Mouse (Mus musculus): ENCODE results near the gene Tm7sf2. TPM values are rescaled to one million over a fixed set of nuclear protein-coding genes. Genes with fewer than 3 reads are reported as not detected.
A peak's percentile ranks its signal among the peaks of the same experiment; 100 is the strongest.

Gene Tm7sf2
- polyA plus RNA-seq, 1 experiment = 49.4 TPM

DNA sequence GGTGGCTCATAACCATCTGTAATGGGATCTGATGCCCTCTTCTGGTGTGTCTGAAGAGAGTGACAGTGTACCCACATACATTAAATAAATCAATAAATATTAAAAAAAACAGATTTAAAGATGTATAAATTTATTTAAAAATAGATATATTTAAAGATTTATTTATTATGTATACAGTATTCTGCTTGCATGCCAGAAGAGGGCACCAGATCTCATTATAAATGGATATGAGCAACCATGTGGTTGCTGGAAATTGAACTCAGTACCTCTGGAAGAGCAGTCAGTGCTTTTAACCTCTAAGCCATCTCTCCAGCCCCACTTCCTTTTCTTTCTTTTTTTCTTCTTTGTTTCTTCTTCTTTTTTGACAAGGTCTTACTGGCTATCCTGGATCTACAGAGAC, 28.2 kb downstream of the Tm7sf2 start:
- TF ChIP-seq CTCF (IDR thresholded peaks at IDR 0.05; ENCODE audit: extremely low read depth, insufficient read length, insufficient replicate concordance, low read depth, low read length) = no peak
- no peak for TF ChIP-seq POLR2A (IDR thresholded peaks at IDR 0.05; ENCODE audit: low read depth, low read length)

DNA sequence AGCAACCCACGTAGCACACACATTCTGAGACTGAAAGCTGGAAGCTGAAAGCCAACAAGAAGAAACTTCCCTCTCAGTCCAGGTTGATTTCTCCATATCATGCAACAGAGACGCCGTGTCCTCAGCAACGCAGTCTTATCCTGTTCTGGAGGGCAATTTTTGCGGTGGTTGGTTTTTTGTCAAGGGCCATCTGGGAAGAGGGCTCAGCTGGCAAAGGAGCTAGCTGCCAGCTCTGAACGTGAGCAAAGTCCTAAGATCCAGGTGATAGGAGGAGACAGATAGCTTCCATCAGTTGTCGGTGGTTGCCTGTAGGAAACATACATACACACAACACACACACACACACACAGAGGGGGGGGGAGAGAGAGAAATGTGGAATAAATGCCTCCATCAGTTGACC, 29.8 kb downstream of the Tm7sf2 start:
- peaks cover 21% of the 10 kb centered on the region for H3K4me1 ChIP-seq (ENCODE audit: control insufficient read depth, insufficient read depth, insufficient read length, low read length)
- no peaks in the 10 kb centered on the region for H3K27me3 ChIP-seq (ENCODE audit: control insufficient read depth, insufficient read depth, low read length)
- H3K27ac ChIP-seq (ENCODE audit: insufficient read depth, low read depth, low read length) = peak overlapping the region; percentile 57
- 43% methylated on average over 7 of the region's 7 CpGs for WGBS
- no peak for TF ChIP-seq POLR2A (IDR thresholded peaks at IDR 0.05; ENCODE audit: low read depth, low read length)
- TF ChIP-seq CTCF (IDR thresholded peaks at IDR 0.05; ENCODE audit: extremely low read depth, insufficient read length, insufficient replicate concordance, low read depth, low read length) = no peak
- H3K36me3 ChIP-seq (ENCODE audit: control insufficient read depth, insufficient read depth, low read length) = no peaks in the 10 kb centered on the region
- no peak overlapping the region for H3K4me3 ChIP-seq (ENCODE audit: low read depth, low read length)

More for the DNA sequence above, 28.2 kb downstream of the Tm7sf2 start:
- no peak overlapping the region for H3K4me3 ChIP-seq (ENCODE audit: low read depth, low read length)
- H3K36me3 ChIP-seq (ENCODE audit: control insufficient read depth, insufficient read depth, low read length) = no peaks in the 10 kb centered on the region
- no peaks in the 10 kb centered on the region for H3K27me3 ChIP-seq (ENCODE audit: control insufficient read depth, insufficient read depth, low read length)
- no peak overlapping the region for H3K27ac ChIP-seq (ENCODE audit: insufficient read depth, low read depth, low read length)
- H3K4me1 ChIP-seq (ENCODE audit: control insufficient read depth, insufficient read depth, insufficient read length, low read length) = peaks cover 21% of the 10 kb centered on the region

- H3K4me1 ChIP-seq (ENCODE audit: control insufficient read depth, insufficient read depth, insufficient read length, low read length) = peaks cover 25% of the 10 kb centered on the region
- H3K4me3 ChIP-seq (ENCODE audit: low read depth, low read length) = no peak overlapping the region
- peak overlapping the region; percentile 89 for H3K27ac ChIP-seq (ENCODE audit: insufficient read depth, low read depth, low read length)
- no peak for TF ChIP-seq POLR2A (IDR thresholded peaks at IDR 0.05; ENCODE audit: low read depth, low read length)
- no peak for TF ChIP-seq CTCF (IDR thresholded peaks at IDR 0.05; ENCODE audit: extremely low read depth, insufficient read length, insufficient replicate concordance, low read depth, low read length)
- H3K27me3 ChIP-seq (ENCODE audit: control insufficient read depth, insufficient read depth, low read length) = no peaks in the 10 kb centered on the region
- H3K36me3 ChIP-seq (ENCODE audit: control insufficient read depth, insufficient read depth, low read length) = no peaks in the 10 kb centered on the region
These were observed 30.5 kb downstream of the Tm7sf2 start for GRCm38 (mm10) chr19:6037695-6038094.

DNA sequence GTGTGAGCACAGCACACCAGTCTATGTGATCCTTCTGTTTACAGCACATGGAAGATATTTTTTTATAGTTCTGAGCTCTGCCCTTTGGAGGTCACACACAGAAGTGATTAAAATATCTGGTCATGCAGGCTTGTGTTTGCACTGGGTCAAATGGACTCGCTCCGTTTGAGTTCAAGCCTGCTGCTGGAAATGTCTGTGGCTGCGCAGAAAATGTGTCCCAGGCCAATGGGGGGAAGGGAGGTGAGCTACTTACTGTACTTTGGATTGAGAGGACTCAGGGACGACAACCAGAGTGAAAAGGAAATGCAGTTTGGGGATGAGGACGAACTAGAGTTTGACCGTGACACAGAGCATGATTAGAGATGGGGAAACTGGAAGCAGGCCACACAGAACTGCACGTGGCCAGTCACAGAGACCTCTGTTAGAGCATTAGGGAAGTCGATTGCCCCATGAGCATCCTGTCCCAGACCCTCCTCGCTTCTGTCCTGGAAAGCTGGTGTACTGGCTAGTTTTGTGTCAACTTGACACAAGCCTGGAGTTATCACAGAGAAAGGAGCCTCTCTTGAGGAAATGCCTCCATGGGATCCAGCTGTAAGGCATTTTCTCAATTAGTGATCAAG, 32.1 kb downstream of the Tm7sf2 start:
- WGBS = 26% methylated on average over 9 of the region's 9 CpGs
- no peak for TF ChIP-seq CTCF (IDR thresholded peaks at IDR 0.05; ENCODE audit: extremely low read depth, insufficient read length, insufficient replicate concordance, low read depth, low read length)
- no peak for TF ChIP-seq POLR2A (IDR thresholded peaks at IDR 0.05; ENCODE audit: low read depth, low read length)
- Histone ChIP-seq H3K27ac (ENCODE audit: insufficient read depth, low read depth, low read length) (peak overlapping the region; percentile 53), H3K27me3 (ENCODE audit: control insufficient read depth, insufficient read depth, low read length) (no peaks in the 10 kb centered on the region), H3K4me1 (ENCODE audit: control insufficient read depth, insufficient read depth, insufficient read length, low read length) (peaks cover 31% of the 10 kb centered on the region), H3K36me3 (ENCODE audit: control insufficient read depth, insufficient read depth, low read length) (no peaks in the 10 kb centered on the region), H3K4me3 (ENCODE audit: low read depth, low read length) (no peak overlapping the region)

DNA sequence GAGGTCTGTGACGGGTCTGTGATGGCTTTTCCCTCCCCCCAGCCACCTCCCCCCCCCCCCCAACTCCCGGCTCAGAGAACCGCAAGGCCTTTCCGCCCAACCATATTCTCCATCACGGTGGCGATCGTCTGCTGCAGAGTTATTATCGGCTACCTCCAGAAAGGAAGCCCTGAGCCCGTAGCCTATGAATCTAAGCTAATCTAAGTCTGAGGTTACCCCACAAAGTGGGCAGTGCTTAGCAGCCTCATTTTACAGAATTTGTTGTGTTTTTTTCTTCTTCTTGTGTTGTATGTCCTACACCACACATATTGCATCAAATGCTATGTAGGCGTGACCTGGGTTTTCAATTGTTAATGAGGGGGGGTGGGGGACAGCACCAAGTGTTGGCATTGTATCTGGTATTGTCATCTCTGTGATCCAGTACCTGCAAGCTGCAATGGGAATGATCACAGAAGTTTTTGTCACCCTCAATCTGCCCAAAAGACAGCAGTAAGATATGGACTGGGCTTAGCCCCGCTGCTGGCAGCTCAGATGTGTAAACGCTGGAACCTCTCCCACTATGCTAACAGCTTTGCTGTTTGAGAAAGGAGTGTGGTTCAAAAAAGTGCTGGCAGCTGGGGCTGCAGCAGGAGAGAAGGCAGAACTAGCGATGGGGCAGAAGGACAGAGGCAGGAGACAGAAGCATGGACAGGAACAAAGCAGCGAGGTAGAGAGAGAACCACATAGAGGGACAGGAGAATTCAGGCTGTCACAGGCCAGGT, 37.5 kb downstream of the Tm7sf2 start:
- Histone ChIP-seq H3K4me1 (ENCODE audit: control insufficient read depth, insufficient read depth, insufficient read length, low read length) (peaks cover 23% of the 10 kb centered on the region; the same call in 1 of the 2 replicates), H3K27me3 (ENCODE audit: control insufficient read depth, insufficient read depth, low read length) (no peaks in the 10 kb centered on the region), H3K27ac (ENCODE audit: insufficient read depth, low read depth, low read length) (no peak overlapping the region), H3K36me3 (ENCODE audit: control insufficient read depth, insufficient read depth, low read length) (no peaks in the 10 kb centered on the region), H3K4me3 (ENCODE audit: low read depth, low read length) (no peak overlapping the region)
- WGBS = 72% methylated on average over 14 of the region's 14 CpGs
- TF ChIP-seq CTCF (IDR thresholded peaks at IDR 0.05; ENCODE audit: extremely low read depth, insufficient read length, insufficient replicate concordance, low read depth, low read length) (no peak), POLR2A (IDR thresholded peaks at IDR 0.05; ENCODE audit: low read depth, low read length) (no peak)

DNA sequence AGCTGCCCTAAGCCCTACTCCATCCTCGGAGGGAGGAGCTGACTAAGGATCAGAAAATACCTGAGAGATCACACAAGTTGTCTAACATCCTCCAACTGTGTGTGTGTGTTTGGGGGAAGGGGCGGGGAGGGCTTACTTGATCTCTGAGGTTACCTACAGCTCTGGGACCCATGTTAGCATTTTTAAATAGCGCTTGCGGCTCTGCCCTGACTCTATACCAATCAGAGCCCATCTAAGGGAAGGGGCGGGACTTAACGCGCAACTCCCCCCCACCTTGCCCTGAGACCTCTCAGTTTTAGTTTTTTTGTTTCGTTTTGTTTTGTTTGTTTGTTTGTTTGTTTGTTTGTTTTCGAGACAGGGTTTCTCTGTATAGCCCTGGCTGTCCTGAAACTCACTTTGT, 38.7 kb downstream of the Tm7sf2 start:
- WGBS = 78% methylated on average over 9 of the region's 9 CpGs
- H3K4me3 ChIP-seq (ENCODE audit: low read depth, low read length) = no peak overlapping the region
- no peaks in the 10 kb centered on the region for H3K36me3 ChIP-seq (ENCODE audit: control insufficient read depth, insufficient read depth, low read length)
- TF ChIP-seq POLR2A (IDR thresholded peaks at IDR 0.05; ENCODE audit: low read depth, low read length) (no peak), CTCF (IDR thresholded peaks at IDR 0.05; ENCODE audit: extremely low read depth, insufficient read length, insufficient replicate concordance, low read depth, low read length) (no peak)
- H3K27me3 ChIP-seq (ENCODE audit: control insufficient read depth, insufficient read depth, low read length) = no peaks in the 10 kb centered on the region
- H3K27ac ChIP-seq (ENCODE audit: insufficient read depth, low read depth, low read length) = peak overlapping the region; percentile 71
- peaks cover 21% of the 10 kb centered on the region; the same call in 1 of the 2 replicates for H3K4me1 ChIP-seq (ENCODE audit: control insufficient read depth, insufficient read depth, insufficient read length, low read length)

DNA sequence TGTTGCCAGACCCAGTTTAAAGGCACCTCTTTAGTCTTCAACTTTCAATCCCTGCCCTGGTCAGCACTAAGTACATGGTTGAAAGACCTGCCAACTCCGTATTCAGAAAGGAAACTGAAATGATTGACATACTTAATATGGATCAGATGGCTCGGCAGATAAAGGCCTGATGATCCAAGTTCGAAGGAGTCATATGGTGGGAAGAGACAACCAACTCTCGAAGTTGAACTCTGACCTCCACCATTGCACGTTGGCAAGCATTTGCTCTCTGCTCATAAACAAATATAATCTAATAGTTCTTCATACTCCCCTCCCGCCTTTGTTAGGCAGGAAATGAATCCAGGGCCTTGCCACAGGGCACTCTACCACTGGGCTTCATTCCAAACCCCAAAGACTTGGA, 39.2 kb downstream of the Tm7sf2 start:
- 13% methylated on average over 6 of the region's 6 CpGs for WGBS
- H3K4me1 ChIP-seq (ENCODE audit: control insufficient read depth, insufficient read depth, insufficient read length, low read length) = peaks cover 21% of the 10 kb centered on the region; the same call in 1 of the 2 replicates
- no peaks in the 10 kb centered on the region for H3K36me3 ChIP-seq (ENCODE audit: control insufficient read depth, insufficient read depth, low read length)
- no peak overlapping the region for H3K4me3 ChIP-seq (ENCODE audit: low read depth, low read length)
- TF ChIP-seq CTCF (IDR thresholded peaks at IDR 0.05; ENCODE audit: extremely low read depth, insufficient read length, insufficient replicate concordance, low read depth, low read length) (no peak), POLR2A (IDR thresholded peaks at IDR 0.05; ENCODE audit: low read depth, low read length) (no peak)
- no peaks in the 10 kb centered on the region for H3K27me3 ChIP-seq (ENCODE audit: control insufficient read depth, insufficient read depth, low read length)
- H3K27ac ChIP-seq (ENCODE audit: insufficient read depth, low read depth, low read length) = peak overlapping the region; percentile 71
